Mouse (Mus musculus) MEL (cell line): ENCODE data around the gene Ccl3.

Experiments
- CHD1 ChIP-seq: IDR thresholded peaks from 2 replicates; pipeline ENCODE4 v1.6.1; 2012; ENCODE audit warnings: low read depth, mild to moderate bottlenecking, inconsistent platforms, low read length, improper control_type of control experiment
- CTCF ChIP-seq, 3 experiments: IDR thresholded peaks in 2 of 3; conservative IDR thresholded peaks in 1 of 3; 2 replicates each; pipeline ENCODE4 v1.5.1; 2011 to 2012; ENCODE audit warnings: low read length in 3 of 3, low read depth in 2 of 3, mild to moderate bottlenecking in 2 of 3, improper control_type of control experiment in 1 of 3, inconsistent platforms in 1 of 3, mixed read lengths in 1 of 3, moderate library complexity in 1 of 3; ENCODE audit not compliant: control insufficient read depth in 1 of 3, insufficient read depth in 1 of 3, poor library complexity in 1 of 3, severe bottlenecking in 1 of 3
- ETS1 ChIP-seq: IDR thresholded peaks from 2 replicates; pipeline ENCODE4 v1.6.1; 2012; ENCODE audit warnings: low read depth, mild to moderate bottlenecking, inconsistent platforms, low read length, improper control_type of control experiment, moderate library complexity
- MAFK ChIP-seq: IDR thresholded peaks from 2 replicates; pipeline ENCODE4 v1.6.1; 2011; ENCODE audit warnings: low read depth, mild to moderate bottlenecking, low read length, improper control_type of control experiment, borderline replicate concordance
- MAX ChIP-seq: IDR thresholded peaks from 2 replicates; pipeline ENCODE4 v1.6.1; 2011; ENCODE audit warnings: low read length, improper control_type of control experiment
- MYC ChIP-seq: IDR thresholded peaks from 2 replicates; pipeline ENCODE4 v1.6.1; 2011; ENCODE audit warnings: low read depth, mild to moderate bottlenecking, low read length, improper control_type of control experiment, moderate library complexity
- NRF1 ChIP-seq: IDR thresholded peaks from 2 replicates; pipeline ENCODE4 v1.6.1; 2014; ENCODE audit warnings: low read depth, mild to moderate bottlenecking, inconsistent platforms, low read length, improper control_type of control experiment, moderate library complexity; ENCODE audit not compliant: poor library complexity, insufficient read depth, severe bottlenecking
- POLR2A ChIP-seq, 2 experiments: IDR thresholded peaks; 2 replicates each; pipeline ENCODE4 v1.6.1; 2011 to 2012; ENCODE audit warnings: low read length in 2 of 2, mild to moderate bottlenecking in 2 of 2, control low read depth in 1 of 2, improper control_type of control experiment in 1 of 2, low read depth in 1 of 2, moderate library complexity in 1 of 2; ENCODE audit not compliant: control insufficient read depth in 1 of 2, insufficient read depth in 1 of 2, poor library complexity in 1 of 2
- POLR2AphosphoS5 ChIP-seq: IDR thresholded peaks from 2 replicates; pipeline ENCODE4 v1.6.1; 2012; ENCODE audit warnings: low read depth, borderline replicate concordance, mild to moderate bottlenecking, inconsistent platforms, low read length, moderate library complexity, mixed read lengths
- RAD21 ChIP-seq: IDR thresholded peaks from 2 replicates; pipeline ENCODE4 v1.6.1; 2011; ENCODE audit warnings: mild to moderate bottlenecking, low read depth, low read length, improper control_type of control experiment
- TCF12 ChIP-seq: IDR thresholded peaks from 2 replicates; pipeline ENCODE4 v1.6.1; 2014; ENCODE audit warnings: low read depth, mild to moderate bottlenecking, inconsistent platforms, low read length, improper control_type of control experiment, moderate library complexity
- ZC3H11A ChIP-seq: IDR thresholded peaks from 2 replicates; pipeline ENCODE4 v1.6.1; 2012; ENCODE audit warnings: low read depth, mild to moderate bottlenecking, inconsistent platforms, low read length, improper control_type of control experiment

GRCm38 (mm10) chr11:83603399-83603798 lies 45.8 kb downstream of the Ccl3 start:
- TF ChIP-seq CTCF (IDR thresholded peaks at IDR 0.05 in 2 of 3, conservative IDR thresholded peaks at IDR 0.05 in 1 of 3; ENCODE audit: control insufficient read depth in 1 of 3, insufficient read depth in 1 of 3, low read depth in 2 of 3, low read length in 3 of 3, poor library complexity in 1 of 3, severe bottlenecking in 1 of 3), result no peak
- no peak for TF ChIP-seq NRF1
- no peak for TF ChIP-seq ZC3H11A
- no peak for TF ChIP-seq POLR2A (IDR thresholded peaks at IDR 0.05; ENCODE audit: control insufficient read depth in 1 of 2, insufficient read depth in 1 of 2, low read depth in 1 of 2, low read length in 2 of 2, poor library complexity in 1 of 2)
- TF ChIP-seq MAFK, result no peak
- TF ChIP-seq ETS1, result no peak
- TF ChIP-seq POLR2AphosphoS5, result no peak
- no peak for TF ChIP-seq TCF12
- no peak for TF ChIP-seq MAX
- no peak for TF ChIP-seq CHD1
- TF ChIP-seq MYC, result no peak
- no peak for TF ChIP-seq RAD21
